Comparison of ENCODE assay signal across 10 mouse cellular contexts in the genomic region with DNA sequence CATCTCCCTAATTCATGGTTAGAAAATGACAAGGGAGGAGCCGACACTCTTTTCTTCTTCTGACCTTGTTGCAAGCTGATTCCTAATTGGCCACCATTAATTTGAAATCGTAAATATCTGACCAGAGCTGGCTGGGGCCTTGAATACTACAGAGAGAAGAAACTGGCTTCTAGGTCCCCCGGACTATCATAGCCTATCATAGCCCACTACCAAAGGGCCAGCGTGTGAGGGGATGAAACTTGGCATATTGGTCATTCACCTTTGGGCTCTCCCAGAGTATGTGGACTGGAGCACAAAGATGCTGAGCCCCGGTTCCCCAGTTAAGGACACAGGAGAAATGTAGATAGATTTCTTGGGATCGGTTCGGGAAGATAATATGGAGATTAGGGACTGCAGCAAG. TPM values are rescaled to one million over a fixed set of nuclear protein-coding genes. Genes with fewer than 3 reads are reported as not detected.
A peak's percentile ranks its signal among the peaks of the same experiment; 100 is the strongest.
DNase-seq lines count a peak whose midpoint lies in the region; ATAC-seq and TF ChIP-seq lines count a peak whose summit lies in the region.
"Had no signal": no experiment of that assay in that cellular context is flagged by ENCODE, and none has a peak within 500 bp of the region (broad histone marks: within the 10 kb centered on the region; RNA-seq: fewer than 3 reads in every experiment).

No protein-coding gene starts in this region.

- peak overlapping the region; percentile 26 for H3K4me3 ChIP-seq in kidney, postnatal 0 days (replicated peaks; ENCODE audit: low read depth, low read length)
- no peak overlapping the region for H3K4me3 ChIP-seq in embryonic fibroblast, embryonic 13.5 days (ENCODE audit: insufficient read depth, low read length)
- peak overlapping the region; percentile 52 for H3K4me3 ChIP-seq in limb, embryonic 10.5 days
- peak overlapping the region; percentile 41 for H3K4me3 ChIP-seq in neural tube, embryonic 15.5 days (replicated peaks)

- ATAC-seq in kidney, postnatal 0 days (replicated peaks; ENCODE audit: low FRiP score, low read depth) = no peak
- ATAC-seq in neural tube, embryonic 15.5 days (ENCODE audit: low FRiP score) = peak; percentile 39; the same call in 1 of the 2 replicates

- peak overlapping the region; percentile 72 for H3K4me2 ChIP-seq in kidney, postnatal 0 days (ENCODE audit: low read length)
- H3K4me2 ChIP-seq in neural tube, embryonic 15.5 days = peak overlapping the region; percentile 69

- H3K27me3 ChIP-seq in kidney, postnatal 0 days (ENCODE audit: insufficient read depth, low read length) = no peaks in the 10 kb centered on the region
- no peaks in the 10 kb centered on the region for H3K27me3 ChIP-seq in limb, embryonic 10.5 days (ENCODE audit: low read depth, poor library complexity, severe bottlenecking)
- H3K27me3 ChIP-seq in neural tube, embryonic 15.5 days (replicated peaks) = no peaks in the 10 kb centered on the region
- H3K27me3 ChIP-seq: Patski had no signal

- no peak for DNase-seq in kidney, postnatal 0 days (ENCODE audit: low spot score)
- DNase-seq in kidney, adult 9 months = no peak
- DNase-seq in limb, embryonic 10.5 days (ENCODE audit: low spot score) = no peak
- DNase-seq in layer of hippocampus, adult 11-12 months (ENCODE audit: low spot score) = no peak
- no peak for DNase-seq in layer of hippocampus, postnatal 14 days (ENCODE audit: low spot score in 2 of 2)
- no peak for DNase-seq in adrenal gland, postnatal 25 days

- TF ChIP-seq CTCF in kidney, postnatal 0 days (IDR thresholded peaks at IDR 0.05; ENCODE audit: low read depth) = no peak
- no peak for TF ChIP-seq CTCF in embryonic fibroblast, embryonic 13.5 days (IDR thresholded peaks at IDR 0.05; ENCODE audit: borderline replicate concordance, insufficient read depth, low read length)

- WGBS in kidney, postnatal 0 days = 20% methylated on average over 7 of the region's 7 CpGs
- 30% methylated on average over 7 of the region's 7 CpGs for WGBS in limb, embryonic 10.5 days
- 21% methylated on average over 7 of the region's 7 CpGs for WGBS in neural tube, embryonic 15.5 days

- no peaks in the 10 kb centered on the region for H3K9me3 ChIP-seq in kidney, postnatal 0 days (replicated peaks; ENCODE audit: low read length)
- H3K9me3 ChIP-seq in limb, embryonic 10.5 days (replicated peaks) = no peaks in the 10 kb centered on the region
- no peaks in the 10 kb centered on the region for H3K9me3 ChIP-seq in neural tube, embryonic 15.5 days (replicated peaks)

- 0 out of 2 replicates have a peak overlapping the region, but pooled peaks have one; percentile 48 for H3K9ac ChIP-seq in kidney, postnatal 0 days (ENCODE audit: low read depth, low read length)
- peak overlapping the region; percentile 53; the same call in 1 of the 2 replicates for H3K9ac ChIP-seq in neural tube, embryonic 15.5 days (replicated peaks)

- H3K27ac ChIP-seq in kidney, postnatal 0 days = no peak overlapping the region
- peak overlapping the region; percentile 16; the same call in 1 of the 2 replicates for H3K27ac ChIP-seq in embryonic fibroblast, embryonic 13.5 days (ENCODE audit: insufficient read depth, low read length)
- H3K27ac ChIP-seq in limb, embryonic 10.5 days = peak overlapping the region; percentile 85
- H3K27ac ChIP-seq in neural tube, embryonic 15.5 days (replicated peaks) = peak overlapping the region; percentile 94

- H3K36me3 ChIP-seq in kidney, postnatal 0 days (ENCODE audit: insufficient read depth, low read length) = 0 out of 2 replicates have a peak, but pooled peaks cover 4% of the 10 kb centered on the region
- H3K36me3 ChIP-seq in limb, embryonic 10.5 days = peaks cover 30% of the 10 kb centered on the region
- peaks cover 16% of the 10 kb centered on the region; the same call in 1 of the 2 replicates for H3K36me3 ChIP-seq in neural tube, embryonic 15.5 days

- H3K4me1 ChIP-seq in kidney, postnatal 0 days (replicated peaks; ENCODE audit: insufficient read depth, low read length) = no peaks in the 10 kb centered on the region
- peaks cover 2% of the 10 kb centered on the region; the same call in 1 of the 2 replicates for H3K4me1 ChIP-seq in embryonic fibroblast, embryonic 13.5 days (ENCODE audit: control insufficient read depth, insufficient read depth, low read length)
- H3K4me1 ChIP-seq in limb, embryonic 10.5 days = peaks cover 6% of the 10 kb centered on the region
- peaks cover 29% of the 10 kb centered on the region for H3K4me1 ChIP-seq in neural tube, embryonic 15.5 days

- no peak for TF ChIP-seq POLR2A in embryonic fibroblast, embryonic 13.5 days (IDR thresholded peaks at IDR 0.05; ENCODE audit: low read depth, low read length)

RNA-seq across cellular contexts. Expression of a gene that starts 15.3 kb away (rescaled TPM):
- 99.9 and 113 TPM in 2 replicates for polyA plus RNA-seq in kidney, postnatal 0 days (2015; fragmentation: Nextera tagmentation; extraction: Ambion mirVana)
- 124 and 337 TPM in 2 replicates for polyA plus RNA-seq in embryonic fibroblast, embryonic 13.5 days (2011; ENCODE audit: insufficient read length, low read depth, missing spikeins)
- polyA plus RNA-seq in limb, embryonic 10.5 days (2016; fragmentation: Nextera tagmentation; extraction: Ambion mirVana) = 34.0 and 34.8 TPM in 2 replicates
- 36.4 and 38.1 TPM in 2 replicates for polyA plus RNA-seq in neural tube, embryonic 15.5 days (2015; fragmentation: Nextera tagmentation; extraction: Ambion mirVana)
- total RNA-seq in layer of hippocampus, postnatal 14 days (2021) = 10 to 100 TPM in 1 of 2 experiments, 1 to 10 TPM in 1; 7.1 to 10.5 TPM
- 80.7 and 133 TPM in 2 replicates for total RNA-seq in adrenal gland, postnatal 25 days (2021)
- total RNA-seq: hematopoietic stem cell, adult 5-6 weeks had no signal

RNA-seq across cellular contexts. Expression of a gene that starts 31.4 kb away (rescaled TPM):
- polyA plus RNA-seq in kidney, postnatal 0 days (2015; fragmentation: Nextera tagmentation; extraction: Ambion mirVana) = 89.4 and 105 TPM in 2 replicates
- 255 and 333 TPM in 2 replicates for polyA plus RNA-seq in embryonic fibroblast, embryonic 13.5 days (2011; ENCODE audit: insufficient read length, low read depth, missing spikeins)
- polyA plus RNA-seq in limb, embryonic 10.5 days (2016; fragmentation: Nextera tagmentation; extraction: Ambion mirVana) = 197 and 203 TPM in 2 replicates
- 776 and 868 TPM in 2 replicates for polyA plus RNA-seq in neural tube, embryonic 15.5 days (2015; fragmentation: Nextera tagmentation; extraction: Ambion mirVana)
- total RNA-seq in layer of hippocampus, postnatal 14 days (2021) = 1,000 to 10,000 TPM; 1,522 to 1,558 TPM
- total RNA-seq in adrenal gland, postnatal 25 days (2021) = 477 and 524 TPM in 2 replicates
